Mouse (Mus musculus) CH12.LX (cell line): ENCODE results near the gene Gtpbp2. TPM values are rescaled to one million over a fixed set of nuclear protein-coding genes. Genes with fewer than 3 reads are reported as not detected.
A peak's percentile ranks its signal among the peaks of the same experiment; 100 is the strongest.

Source experiments
- DNase-seq: peaks from one replicate; pipeline ENCODE4 v3.0.0-alpha.2; 2013; ENCODE audit errors: extremely low read depth
- H3K27ac ChIP-seq: 2 replicates; pipeline ENCODE4 v1.5.1; 2012; ENCODE audit warnings: low read depth, mild to moderate bottlenecking, control low read depth, moderate library complexity; ENCODE audit not compliant: insufficient read depth
- H3K27me3 ChIP-seq: replicated peaks from 2 replicates; pipeline ENCODE3; 2012; ENCODE audit warnings: inconsistent platforms
- H3K36me3 ChIP-seq, 2 experiments: replicated peaks in 1 of 2; 2 replicates each; pipeline versions ENCODE3 to v1.6.1; 2012; ENCODE audit warnings: inconsistent platforms in 1 of 2, low read length in 1 of 2, mild to moderate bottlenecking in 1 of 2, mixed read lengths in 1 of 2, moderate library complexity in 1 of 2; ENCODE audit not compliant: control insufficient read depth in 1 of 2, insufficient read depth in 1 of 2
- H3K4me1 ChIP-seq, 2 experiments: 2 replicates each; pipeline ENCODE4 v1.6.1; 2012; ENCODE audit warnings: inconsistent platforms in 1 of 2, moderate library complexity in 1 of 2; ENCODE audit not compliant: insufficient read depth in 2 of 2, control insufficient read depth in 1 of 2
- H3K4me2 ChIP-seq: 2 replicates; pipeline ENCODE4 v1.6.1; 2012; ENCODE audit warnings: low read depth, mild to moderate bottlenecking, control low read depth; ENCODE audit not compliant: poor library complexity, insufficient read depth, severe bottlenecking
- H3K4me3 ChIP-seq, 3 experiments: fragments of 150-350 bp in 1 of 3; sonication (generic) in 1 of 3; replicated peaks in 1 of 3; 2 replicates each; pipeline versions ENCODE3 to v1.5.1; 2011 to 2012; ENCODE audit warnings: low read depth in 2 of 3, low read length in 2 of 3, mild to moderate bottlenecking in 2 of 3, moderate library complexity in 2 of 3, control low read depth in 1 of 3, improper control_type of control experiment in 1 of 3, inconsistent platforms in 1 of 3, mixed read lengths in 1 of 3; ENCODE audit not compliant: poor library complexity in 1 of 3
- H3K79me2 ChIP-seq: replicated peaks from 2 replicates; pipeline ENCODE4 v1.6.1; 2012; ENCODE audit warnings: mild to moderate bottlenecking, moderate library complexity; ENCODE audit not compliant: control insufficient read depth, poor library complexity, insufficient read depth, severe bottlenecking; ENCODE audit errors: extremely low read depth
- H3K9ac ChIP-seq: 2 replicates; pipeline ENCODE4 v1.6.1; 2012; ENCODE audit warnings: low read depth, mild to moderate bottlenecking, control low read depth, moderate library complexity; ENCODE audit not compliant: insufficient read depth
- H3K9me3 ChIP-seq: replicated peaks from 2 replicates; pipeline ENCODE3; 2012; ENCODE audit warnings: low read length, inconsistent platforms, mixed read lengths
- BHLHE40 ChIP-seq: IDR thresholded peaks from 2 replicates; pipeline ENCODE4 v1.6.1; 2011; ENCODE audit warnings: mild to moderate bottlenecking, low read depth, low read length, improper control_type of control experiment
- CHD1 ChIP-seq: IDR thresholded peaks from 2 replicates; pipeline ENCODE4 v1.6.1; 2012; ENCODE audit warnings: low read depth, low read length, improper control_type of control experiment, inconsistent platforms
- EP300 ChIP-seq: IDR thresholded peaks from 2 replicates; pipeline ENCODE4 v1.6.1; 2011; ENCODE audit warnings: low read length, improper control_type of control experiment
- GABPA ChIP-seq: IDR thresholded peaks from 2 replicates; pipeline ENCODE4 v1.6.1; 2012; ENCODE audit warnings: low read depth, low read length, improper control_type of control experiment, inconsistent platforms; ENCODE audit not compliant: insufficient replicate concordance
- IRF4 ChIP-seq: IDR thresholded peaks from 2 replicates; pipeline ENCODE4 v1.6.1; 2014; ENCODE audit warnings: low read depth, mild to moderate bottlenecking, inconsistent platforms, low read length, improper control_type of control experiment
- JUN ChIP-seq: IDR thresholded peaks from 2 replicates; pipeline ENCODE4 v1.6.1; 2011; ENCODE audit warnings: low read depth, mild to moderate bottlenecking, low read length, improper control_type of control experiment, moderate library complexity; ENCODE audit not compliant: insufficient read depth
- JUND ChIP-seq: conservative IDR thresholded peaks from 2 replicates; pipeline ENCODE4 v1.6.1; 2011; ENCODE audit warnings: low read depth, low read length, improper control_type of control experiment
- KAT2A ChIP-seq: IDR thresholded peaks from 2 replicates; pipeline ENCODE4 v1.6.1; 2012; ENCODE audit warnings: low read length, improper control_type of control experiment, inconsistent platforms; ENCODE audit not compliant: insufficient replicate concordance
- MXI1 ChIP-seq: IDR thresholded peaks from 2 replicates; pipeline ENCODE4 v1.6.1; 2011; ENCODE audit warnings: mild to moderate bottlenecking, low read depth, low read length, improper control_type of control experiment
- MYC ChIP-seq: IDR thresholded peaks from 2 replicates; pipeline ENCODE4 v1.6.1; 2011; ENCODE audit warnings: low read depth, mild to moderate bottlenecking, improper control_type of control experiment, low read length
- NRF1 ChIP-seq: IDR thresholded peaks from 2 replicates; pipeline ENCODE4 v1.6.1; 2014; ENCODE audit warnings: low read depth, mild to moderate bottlenecking, inconsistent platforms, low read length, improper control_type of control experiment, moderate library complexity
- PAX5 ChIP-seq: IDR thresholded peaks from 2 replicates; pipeline ENCODE4 v1.6.1; 2012; ENCODE audit warnings: low read length, inconsistent platforms, mixed read lengths
- POLR2AphosphoS2 ChIP-seq: IDR thresholded peaks from 2 replicates; pipeline ENCODE4 v1.6.1; 2011; ENCODE audit warnings: low read depth, low read length, improper control_type of control experiment
- RCOR1 ChIP-seq: conservative IDR thresholded peaks from 2 replicates; pipeline ENCODE4 v1.6.1; 2012; ENCODE audit warnings: low read depth, mild to moderate bottlenecking, inconsistent platforms, low read length, improper control_type of control experiment
- TBP ChIP-seq: conservative IDR thresholded peaks from 2 replicates; pipeline ENCODE4 v1.6.1; 2011; ENCODE audit warnings: low read depth, low read length, improper control_type of control experiment
- TCF12 ChIP-seq: IDR thresholded peaks from 2 replicates; pipeline ENCODE4 v1.6.1; 2014; ENCODE audit warnings: low read depth, mild to moderate bottlenecking, inconsistent platforms, low read length, improper control_type of control experiment
- UBTF ChIP-seq: IDR thresholded peaks from 2 replicates; pipeline ENCODE4 v1.6.1; 2012; ENCODE audit warnings: low read depth, mild to moderate bottlenecking, inconsistent platforms, low read length, improper control_type of control experiment, moderate library complexity
- USF2 ChIP-seq: conservative IDR thresholded peaks from 2 replicates; pipeline ENCODE4 v1.6.1; 2011; ENCODE audit warnings: low read depth, low read length, improper control_type of control experiment
- ZNF384 ChIP-seq: IDR thresholded peaks from 2 replicates; pipeline ENCODE4 v1.6.1; 2012; ENCODE audit warnings: low read depth, low read length, improper control_type of control experiment, inconsistent platforms
- dilution Hi-C: fragments of 300-500 bp; cut with MboI; formaldehyde crosslinking; loops from 2 replicates; pipeline ENCODE4 v1.14.3; 2020; ENCODE audit warnings: low sequenced_read_pairs; ENCODE audit not compliant: extremely low pct_unique_long_range_greater_than_20kb, extremely low pct_ligation_motif_present
- in situ Hi-C: fragments of 300-500 bp; cut with MboI; formaldehyde crosslinking; loops from 3 replicates; pipeline ENCODE4 v1.14.3; 2019; ENCODE audit warnings: low sequenced_read_pairs, low pct_ligation_motif_present, low pct_unique_long_range_greater_than_20kb, mixed read lengths
- polyA plus RNA-seq: library from polyadenylated mRNA; unstranded; fragments of >175 nt; gene quantifications from 2 replicates; pipeline ENCODE4 v1.2.1, GENCODE M21; 2012; ENCODE audit warnings: low read depth; ENCODE audit not compliant: insufficient read length
- total RNA-seq, 2 experiments: library from RNA; depleted of rRNA; stranded (reverse); fragments of 300-350 nt in 1 of 2; fragments of >200 nt in 1 of 2; gene quantifications; 2 replicates each; pipeline ENCODE4 v1.2.3; 2012 to 2014

Gtpbp2 gene
- total and polyA plus RNA-seq, 3 experiments: 14.9 to 104 (median 20.8) TPM

DNA sequence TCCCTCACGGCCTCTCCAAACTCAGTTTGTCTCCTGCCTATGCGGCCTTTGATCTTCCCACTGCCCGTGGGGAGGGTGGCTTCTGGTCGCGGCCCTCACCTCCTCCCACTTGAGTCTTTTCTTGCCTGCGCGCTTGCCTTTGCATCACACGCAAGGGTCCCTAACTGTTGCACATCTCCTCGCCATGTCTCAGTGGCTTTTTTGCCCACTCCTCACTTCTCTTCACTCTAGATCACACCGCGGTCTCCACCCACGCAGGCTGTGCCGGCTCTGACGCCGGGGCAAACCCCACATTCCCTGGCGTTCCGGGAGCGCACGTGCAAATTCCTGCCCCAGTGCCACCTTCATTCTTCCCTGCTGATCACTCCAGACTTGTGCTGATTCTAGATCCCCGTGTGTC lies 42.2 kb downstream of the Gtpbp2 start:
- Histone ChIP-seq H3K4me1 (peaks cover 2 to 31% of the 10 kb centered on the region in 2 experiments; a peak in 3 of 4 replicates), H3K9me3 (no peaks in the 10 kb centered on the region), H3K27ac (peak overlapping the region; percentile 57), H3K36me3 (peaks cover 41 to 59% of the 10 kb centered on the region in 2 experiments), H3K27me3 (no peaks in the 10 kb centered on the region), H3K9ac (peak overlapping the region; percentile 74), H3K79me2 (peaks cover 63% of the 10 kb centered on the region), H3K4me2 (peak overlapping the region; percentile 39; the same call in 1 of the 2 replicates), H3K4me3 (peak overlapping the region; percentile 91 to 93 (median 92))
- dilution Hi-C loops (no loop called here), in situ Hi-C loops (loop anchor here (5.0 kb wide), 1 partner anchor 34 kb away; no protein-coding TSS in a partner anchor)
- TF ChIP-seq ZNF384 (no peak), GABPA (no peak), RCOR1 (no peak), PAX5 (no peak), USF2 (no peak), POLR2AphosphoS2 (no peak), JUND (no peak), TBP (no peak), CHD1 (no peak; the same call in 1 of the 2 replicates), MYC (0 out of 2 replicates have a peak, but pooled peaks have one; percentile 67), EP300 (no peak), UBTF (no peak), IRF4 (no peak), KAT2A (no peak), BHLHE40 (peak; percentile 82), JUN (no peak), TCF12 (no peak), MXI1 (peak; percentile 59)
- DNase-seq: no peak

- no peak for DNase-seq
Observed at GRCm38 (mm10) chr17:46206676-46207075, 45.8 kb downstream of the Gtpbp2 start.

More at GRCm38 (mm10) chr17:46206676-46207075, 45.8 kb downstream of the Gtpbp2 start:
- no peak overlapping the region for H3K9ac ChIP-seq
- H3K27me3 ChIP-seq: no peaks in the 10 kb centered on the region
- H3K79me2 ChIP-seq: peaks cover 41% of the 10 kb centered on the region
- no peak overlapping the region for H3K27ac ChIP-seq
- H3K4me3 ChIP-seq: no peak overlapping the region
- H3K9me3 ChIP-seq: no peaks in the 10 kb centered on the region
- no peak overlapping the region for H3K4me2 ChIP-seq
- in situ Hi-C loops (no loop called here), dilution Hi-C loops (no loop called here)
- peaks cover 2 to 11% of the 10 kb centered on the region in 2 experiments; a peak in 3 of 4 replicates for H3K4me1 ChIP-seq
- TF ChIP-seq EP300: no peak
- no peak for TF ChIP-seq NRF1
- H3K36me3 ChIP-seq: peaks cover 53 to 70% of the 10 kb centered on the region in 2 experiments
